Mouse (Mus musculus): ENCODE measurements around the gene Rab7b. TPM values are rescaled to one million over a fixed set of nuclear protein-coding genes. Genes with fewer than 3 reads are reported as not detected.
A peak's percentile ranks its signal among the peaks of the same experiment; 100 is the strongest.

Gene Rab7b
- polyA plus RNA-seq, 1 experiment from 2014 or later = 2.3 TPM

GRCm38 (mm10) chr1:131743868-131744464 lies 55.5 kb downstream of the Rab7b start, which contains the start of gene Slc26a9:
Gene Slc26a9 (plus strand): TSS chr1:131744022.
- no peaks in the 10 kb centered on the region for H3K36me3 ChIP-seq (ENCODE audit: control insufficient read depth, insufficient read depth, low read length)
- H3K4me3 ChIP-seq (ENCODE audit: low read length) = peak within 1 kb of the TSS; percentile 38
- ATAC-seq (ENCODE audit: low read depth) = peak; percentile 80
- peak within 1 kb of the TSS; percentile 35 for H3K4me2 ChIP-seq (ENCODE audit: low read depth, low read length)
- H3K27ac ChIP-seq (ENCODE audit: low read length) = peak within 1 kb of the TSS; percentile 56
- no peaks in the 10 kb centered on the region for H3K27me3 ChIP-seq (ENCODE audit: control insufficient read depth, insufficient read depth, low read depth, low read length)
- peak within 1 kb of the TSS; percentile 46 for H3K9ac ChIP-seq (ENCODE audit: low read length)
- WGBS = 34% methylated on average over 10 of the region's 10 CpGs
- no peaks in the 10 kb centered on the region for H3K9me3 ChIP-seq (ENCODE audit: control insufficient read depth, low read length)
- peaks cover 9% of the 10 kb centered on the region; the same call in 1 of the 2 replicates for H3K4me1 ChIP-seq (replicated peaks; ENCODE audit: control insufficient read depth, insufficient read depth, low read length)

GRCm38 (mm10) chr1:131745391-131745790 lies 56.9 kb downstream of the Rab7b start:
- Histone ChIP-seq H3K27ac (ENCODE audit: low read length) (no peak overlapping the region), H3K9ac (ENCODE audit: low read length) (peak overlapping the region; percentile 1; the same call in 1 of the 2 replicates), H3K4me2 (ENCODE audit: low read depth, low read length) (peak overlapping the region; percentile 35), H3K4me3 (ENCODE audit: low read length) (peak overlapping the region; percentile 38), H3K36me3 (ENCODE audit: control insufficient read depth, insufficient read depth, low read length) (no peaks in the 10 kb centered on the region), H3K4me1 (replicated peaks; ENCODE audit: control insufficient read depth, insufficient read depth, low read length) (peaks cover 7% of the 10 kb centered on the region; the same call in 1 of the 2 replicates), H3K9me3 (ENCODE audit: control insufficient read depth, low read length) (no peaks in the 10 kb centered on the region), H3K27me3 (ENCODE audit: control insufficient read depth, insufficient read depth, low read depth, low read length) (no peaks in the 10 kb centered on the region)
- ATAC-seq (ENCODE audit: low read depth) = no peak
- 57% methylated on average over 5 of the region's 5 CpGs for WGBS

GRCm38 (mm10) chr1:131747761-131748160 lies 59.3 kb downstream of the Rab7b start:
- Histone ChIP-seq H3K27me3 (ENCODE audit: control insufficient read depth, insufficient read depth, low read depth, low read length) (no peaks in the 10 kb centered on the region), H3K4me3 (ENCODE audit: low read length) (no peak overlapping the region), H3K4me1 (replicated peaks; ENCODE audit: control insufficient read depth, insufficient read depth, low read length) (peaks cover 15% of the 10 kb centered on the region; the same call in 1 of the 2 replicates), H3K9ac (ENCODE audit: low read length) (no peak overlapping the region), H3K9me3 (ENCODE audit: control insufficient read depth, low read length) (no peaks in the 10 kb centered on the region), H3K27ac (ENCODE audit: low read length) (no peak overlapping the region; the same call in 1 of the 2 replicates), H3K4me2 (ENCODE audit: low read depth, low read length) (0 out of 2 replicates have a peak overlapping the region, but pooled peaks have one; percentile 4), H3K36me3 (ENCODE audit: control insufficient read depth, insufficient read depth, low read length) (no peaks in the 10 kb centered on the region)
- 45% methylated on average over 2 of the region's 2 CpGs for WGBS
- no peak for ATAC-seq (ENCODE audit: low read depth)

- WGBS = 72% methylated on average over 2 of the region's 2 CpGs
- ATAC-seq (ENCODE audit: low read depth) = no peak
- H3K36me3 ChIP-seq (ENCODE audit: control insufficient read depth, insufficient read depth, low read length) = no peaks in the 10 kb centered on the region
Measured at GRCm38 (mm10) chr1:131748636-131749035, 60.1 kb downstream of the Rab7b start.

GRCm38 (mm10) chr1:131749706-131750545 lies 61.4 kb downstream of the Rab7b start:
- no peaks in the 10 kb centered on the region for H3K9me3 ChIP-seq (ENCODE audit: control insufficient read depth, low read length)
- no peaks in the 10 kb centered on the region for H3K27me3 ChIP-seq (ENCODE audit: control insufficient read depth, insufficient read depth, low read depth, low read length)
- H3K4me1 ChIP-seq (replicated peaks; ENCODE audit: control insufficient read depth, insufficient read depth, low read length) = peaks cover 13% of the 10 kb centered on the region; the same call in 1 of the 2 replicates
- no peak overlapping the region for H3K4me3 ChIP-seq (ENCODE audit: low read length)
- H3K36me3 ChIP-seq (ENCODE audit: control insufficient read depth, insufficient read depth, low read length) = no peaks in the 10 kb centered on the region
- 61% methylated on average over 15 of the region's 15 CpGs for WGBS
- no peak overlapping the region for H3K4me2 ChIP-seq (ENCODE audit: low read depth, low read length)
- ATAC-seq (ENCODE audit: low read depth) = peak; percentile 19; the same call in 1 of the 2 replicates
- H3K9ac ChIP-seq (ENCODE audit: low read length) = no peak overlapping the region
- no peak overlapping the region for H3K27ac ChIP-seq (ENCODE audit: low read length)

More at GRCm38 (mm10) chr1:131748636-131749035, 60.1 kb downstream of the Rab7b start:
- H3K9ac ChIP-seq (ENCODE audit: low read length) = no peak overlapping the region
- no peak overlapping the region for H3K27ac ChIP-seq (ENCODE audit: low read length)
- H3K4me1 ChIP-seq (replicated peaks; ENCODE audit: control insufficient read depth, insufficient read depth, low read length) = peaks cover 10% of the 10 kb centered on the region; the same call in 1 of the 2 replicates
- H3K4me3 ChIP-seq (ENCODE audit: low read length) = no peak overlapping the region
- no peaks in the 10 kb centered on the region for H3K27me3 ChIP-seq (ENCODE audit: control insufficient read depth, insufficient read depth, low read depth, low read length)
- H3K4me2 ChIP-seq (ENCODE audit: low read depth, low read length) = no peak overlapping the region
- no peaks in the 10 kb centered on the region for H3K9me3 ChIP-seq (ENCODE audit: control insufficient read depth, low read length)

GRCm38 (mm10) chr1:131751181-131751890 lies 62.8 kb downstream of the Rab7b start:
- Histone ChIP-seq H3K9ac (ENCODE audit: low read length) (no peak overlapping the region), H3K4me3 (ENCODE audit: low read length) (no peak overlapping the region), H3K9me3 (ENCODE audit: control insufficient read depth, low read length) (no peaks in the 10 kb centered on the region), H3K4me1 (replicated peaks; ENCODE audit: control insufficient read depth, insufficient read depth, low read length) (peaks cover 14% of the 10 kb centered on the region; the same call in 1 of the 2 replicates), H3K27me3 (ENCODE audit: control insufficient read depth, insufficient read depth, low read depth, low read length) (no peaks in the 10 kb centered on the region), H3K4me2 (ENCODE audit: low read depth, low read length) (no peak overlapping the region), H3K36me3 (ENCODE audit: control insufficient read depth, insufficient read depth, low read length) (no peaks in the 10 kb centered on the region), H3K27ac (ENCODE audit: low read length) (peak overlapping the region; percentile 13; the same call in 1 of the 2 replicates)
- 63% methylated on average over 3 of the region's 3 CpGs for WGBS
- no peak for ATAC-seq (ENCODE audit: low read depth)

- 42% methylated on average over 10 of the region's 10 CpGs for WGBS
- Histone ChIP-seq H3K27me3 (ENCODE audit: control insufficient read depth, insufficient read depth, low read depth, low read length) (no peaks in the 10 kb centered on the region), H3K4me1 (replicated peaks; ENCODE audit: control insufficient read depth, insufficient read depth, low read length) (peaks cover 14% of the 10 kb centered on the region; the same call in 1 of the 2 replicates), H3K4me3 (ENCODE audit: low read length) (no peak overlapping the region), H3K9me3 (ENCODE audit: control insufficient read depth, low read length) (no peaks in the 10 kb centered on the region), H3K36me3 (ENCODE audit: control insufficient read depth, insufficient read depth, low read length) (no peaks in the 10 kb centered on the region), H3K4me2 (ENCODE audit: low read depth, low read length) (no peak overlapping the region), H3K9ac (ENCODE audit: low read length) (no peak overlapping the region), H3K27ac (ENCODE audit: low read length) (no peak overlapping the region)
- no peak for ATAC-seq (ENCODE audit: low read depth)
Measured at GRCm38 (mm10) chr1:131751891-131752311, 63.4 kb downstream of the Rab7b start.

- peaks cover 12% of the 10 kb centered on the region; the same call in 1 of the 2 replicates for H3K4me1 ChIP-seq (replicated peaks; ENCODE audit: control insufficient read depth, insufficient read depth, low read length)
- no peak overlapping the region for H3K4me3 ChIP-seq (ENCODE audit: low read length)
- no peak overlapping the region for H3K27ac ChIP-seq (ENCODE audit: low read length)
- ATAC-seq (ENCODE audit: low read depth) = no peak
- no peak overlapping the region for H3K4me2 ChIP-seq (ENCODE audit: low read depth, low read length)
- no peak overlapping the region for H3K9ac ChIP-seq (ENCODE audit: low read length)
- 41% methylated on average over 3 of the region's 3 CpGs for WGBS
- no peaks in the 10 kb centered on the region for H3K36me3 ChIP-seq (ENCODE audit: control insufficient read depth, insufficient read depth, low read length)
- no peaks in the 10 kb centered on the region for H3K9me3 ChIP-seq (ENCODE audit: control insufficient read depth, low read length)
- H3K27me3 ChIP-seq (ENCODE audit: control insufficient read depth, insufficient read depth, low read depth, low read length) = no peaks in the 10 kb centered on the region
Measured at GRCm38 (mm10) chr1:131754212-131754829, 65.8 kb downstream of the Rab7b start.
